Mouse (Mus musculus): ENCODE measurements around the gene Rxra. TPM values are rescaled to one million over a fixed set of nuclear protein-coding genes. Genes with fewer than 3 reads are reported as not detected.

Rxra gene
- polyA plus RNA-seq, 1 experiment from 2014 or later = 17.1 TPM

DNA sequence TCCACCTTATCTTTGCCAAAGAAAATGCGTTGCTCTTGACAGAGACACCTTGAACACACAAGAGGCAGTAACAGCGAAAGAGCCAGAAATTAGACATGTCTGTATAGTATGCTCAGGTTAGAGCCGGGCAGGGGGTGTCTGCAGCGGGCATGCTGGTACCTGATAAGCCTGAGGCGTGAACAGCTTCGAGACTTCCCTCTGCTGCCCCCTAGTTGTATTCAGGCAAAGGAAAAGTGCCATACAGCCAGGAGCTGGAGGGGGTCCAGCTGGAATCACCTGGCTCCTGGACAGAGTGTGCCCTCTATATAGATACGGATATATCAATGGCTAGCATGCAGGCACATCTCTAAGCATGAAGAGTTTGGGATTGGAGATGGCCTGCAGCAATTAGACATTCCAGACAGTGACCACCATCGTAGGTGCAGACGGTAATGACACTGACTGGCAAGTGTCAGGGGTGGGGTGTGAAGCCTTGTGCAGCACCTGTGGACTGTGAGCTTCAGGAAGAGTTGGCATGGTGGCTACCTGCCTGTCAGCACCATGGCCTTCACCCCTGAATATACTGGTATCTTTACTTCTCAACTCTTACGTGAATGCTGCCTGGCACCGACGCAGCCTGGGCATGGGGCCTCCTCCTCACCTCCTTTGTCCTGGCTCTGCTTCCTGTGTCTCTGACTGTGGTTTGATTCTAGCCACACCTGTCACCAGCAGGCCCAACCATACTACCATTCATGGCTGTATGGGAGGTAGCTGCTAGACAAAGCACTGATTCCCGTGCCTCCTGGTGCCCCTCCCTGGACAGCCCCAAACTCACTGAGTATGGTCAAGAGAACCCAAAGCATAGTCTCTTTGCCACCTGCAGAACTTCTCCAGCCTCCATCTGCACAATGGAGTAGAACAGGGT, 54.0 kb downstream of the Rxra start:
- no peaks in the 10 kb centered on the region for H3K9me3 ChIP-seq
- no peak overlapping the region for H3K4me3 ChIP-seq
- no peak overlapping the region for H3K4me2 ChIP-seq (replicated peaks)
- no peak overlapping the region for H3K27ac ChIP-seq
- no peak overlapping the region for H3K9ac ChIP-seq
- 70% methylated on average over 13 of the region's 13 CpGs for WGBS
- no peaks in the 10 kb centered on the region for H3K27me3 ChIP-seq
- no peaks in the 10 kb centered on the region for H3K36me3 ChIP-seq
- H3K4me1 ChIP-seq = peaks cover 79% of the 10 kb centered on the region
- ATAC-seq (ENCODE audit: low FRiP score, low read depth) = no peak

- 0 out of 2 replicates have a peak overlapping the region, but pooled peaks have one; percentile 9 for H3K4me2 ChIP-seq (replicated peaks)
- no peak overlapping the region for H3K4me3 ChIP-seq
- no peaks in the 10 kb centered on the region for H3K9me3 ChIP-seq
- H3K9ac ChIP-seq = peak overlapping the region; percentile 32; the same call in 1 of the 2 replicates
- H3K36me3 ChIP-seq = peaks cover 10% of the 10 kb centered on the region
- H3K27ac ChIP-seq = peak overlapping the region; percentile 80
- WGBS = 49% methylated on average over 2 of the region's 2 CpGs
- peaks cover 77% of the 10 kb centered on the region for H3K4me1 ChIP-seq
- no peak for ATAC-seq (ENCODE audit: low FRiP score, low read depth)
- H3K27me3 ChIP-seq = no peaks in the 10 kb centered on the region
These were observed 56.8 kb downstream of the Rxra start for GRCm38 (mm10) chr2:27733021-27733420.

- H3K4me2 ChIP-seq (replicated peaks) = no peak overlapping the region
- peaks cover 78% of the 10 kb centered on the region for H3K4me1 ChIP-seq
- peak; percentile 66 for ATAC-seq (ENCODE audit: low FRiP score, low read depth)
These were observed 58.1 kb downstream of the Rxra start for GRCm38 (mm10) chr2:27734328-27734727.

DNA sequence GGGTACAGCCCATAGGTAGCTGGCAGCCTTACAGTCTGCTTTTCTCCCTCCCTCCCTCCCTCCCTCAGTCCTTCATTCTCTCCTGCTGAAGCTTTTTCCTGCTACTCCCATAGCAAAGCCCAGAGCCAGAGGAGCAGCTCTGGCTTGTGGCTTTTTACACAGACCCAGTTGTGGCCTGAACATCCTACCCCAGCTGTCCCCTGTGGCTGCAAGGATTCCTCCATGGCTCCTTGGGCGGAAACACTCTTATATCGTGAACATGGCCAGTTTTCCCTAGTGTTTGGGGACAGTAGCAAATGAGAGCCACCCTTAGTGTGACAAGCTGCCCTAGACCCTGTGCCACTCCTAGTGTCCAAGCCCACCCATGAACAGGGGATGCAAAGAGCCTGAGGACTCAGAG, 58.6 kb downstream of the Rxra start:
- WGBS = 63% methylated on average over 2 of the region's 2 CpGs
- no peaks in the 10 kb centered on the region for H3K9me3 ChIP-seq
- H3K4me1 ChIP-seq = peaks cover 79% of the 10 kb centered on the region
- H3K4me2 ChIP-seq (replicated peaks) = no peak overlapping the region
- no peak overlapping the region for H3K4me3 ChIP-seq
- no peaks in the 10 kb centered on the region for H3K27me3 ChIP-seq
- peak overlapping the region; percentile 80 for H3K27ac ChIP-seq
- H3K36me3 ChIP-seq = peaks cover 19% of the 10 kb centered on the region
- ATAC-seq (ENCODE audit: low FRiP score, low read depth) = no peak; the same call in 1 of the 2 replicates
- peak overlapping the region; percentile 32; the same call in 1 of the 2 replicates for H3K9ac ChIP-seq

More at GRCm38 (mm10) chr2:27734328-27734727, 58.1 kb downstream of the Rxra start:
- H3K27me3 ChIP-seq = no peaks in the 10 kb centered on the region
- peak overlapping the region; percentile 32 for H3K9ac ChIP-seq
- H3K36me3 ChIP-seq = peaks cover 19% of the 10 kb centered on the region
- 0% methylated on average over 1 of the region's 1 CpGs for WGBS
- peak overlapping the region; percentile 80 for H3K27ac ChIP-seq
- no peak overlapping the region for H3K4me3 ChIP-seq
- H3K9me3 ChIP-seq = no peaks in the 10 kb centered on the region

DNA sequence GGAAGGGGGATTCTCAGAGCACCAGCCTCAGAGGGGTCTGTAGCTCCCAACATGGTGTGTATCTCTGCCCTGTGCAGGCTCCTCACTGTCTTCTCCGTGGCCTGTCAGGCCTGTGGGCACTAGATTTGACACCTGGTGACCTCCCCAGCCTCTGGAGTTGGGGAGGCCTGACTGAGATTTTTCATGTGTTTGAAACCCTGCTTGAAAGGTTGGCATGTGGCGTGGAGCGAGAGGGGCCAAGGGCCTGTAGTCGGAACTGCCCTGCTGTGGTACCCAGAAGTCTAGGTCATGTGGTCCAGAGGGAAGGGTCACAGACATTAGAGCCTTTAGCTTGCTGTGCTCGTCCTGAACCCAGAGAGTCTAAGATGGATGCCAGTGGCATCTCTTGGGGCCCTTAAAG, 60.6 kb downstream of the Rxra start:
- no peak for ATAC-seq (ENCODE audit: low FRiP score, low read depth)
- Histone ChIP-seq H3K4me2 (replicated peaks) (no peak overlapping the region), H3K4me3 (no peak overlapping the region), H3K4me1 (peaks cover 78% of the 10 kb centered on the region), H3K9me3 (no peaks in the 10 kb centered on the region), H3K27me3 (no peaks in the 10 kb centered on the region), H3K9ac (no peak overlapping the region), H3K36me3 (peaks cover 30% of the 10 kb centered on the region), H3K27ac (no peak overlapping the region)
- WGBS = 81% methylated on average over 5 of the region's 5 CpGs

GRCm38 (mm10) chr2:27738396-27738795, 62.2 kb downstream of the Rxra start:
- 82% methylated on average over 3 of the region's 3 CpGs for WGBS
- Histone ChIP-seq H3K36me3 (peaks cover 46% of the 10 kb centered on the region), H3K27ac (0 out of 2 replicates have a peak overlapping the region, but pooled peaks have one; percentile 2), H3K4me1 (peaks cover 65% of the 10 kb centered on the region), H3K9me3 (no peaks in the 10 kb centered on the region), H3K9ac (no peak overlapping the region), H3K4me2 (replicated peaks) (no peak overlapping the region), H3K4me3 (no peak overlapping the region), H3K27me3 (no peaks in the 10 kb centered on the region)
- no peak for ATAC-seq (ENCODE audit: low FRiP score, low read depth)

DNA sequence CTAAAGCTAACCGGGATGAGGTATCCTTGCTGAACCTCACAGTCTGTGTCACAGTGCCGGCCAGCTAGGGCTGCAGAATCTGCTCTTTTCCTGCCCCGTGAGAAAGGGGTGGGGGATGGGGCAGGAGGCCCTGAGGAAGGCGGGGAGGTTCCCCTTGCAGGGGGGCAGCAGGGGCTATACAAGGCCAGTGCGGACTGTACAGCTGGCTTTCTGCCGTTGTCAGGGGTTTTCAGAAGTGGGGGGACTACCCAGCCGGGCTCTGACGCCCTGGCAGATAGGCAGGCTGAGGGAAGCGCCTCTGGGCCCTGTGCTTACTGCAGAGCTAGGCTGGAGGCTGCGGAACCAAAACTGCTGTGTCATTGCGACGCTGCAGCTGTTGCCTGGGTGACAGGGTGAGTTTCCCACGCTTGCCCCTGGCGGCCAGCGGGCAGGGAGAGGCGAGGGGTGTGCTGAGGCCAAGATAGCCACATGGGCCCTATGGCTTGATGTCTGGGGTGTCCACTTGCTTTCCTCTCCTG, 63.9 kb downstream of the Rxra start:
- Histone ChIP-seq H3K9me3 (no peaks in the 10 kb centered on the region), H3K4me3 (no peak overlapping the region), H3K4me2 (replicated peaks) (peak overlapping the region; percentile 32), H3K4me1 (peaks cover 65% of the 10 kb centered on the region), H3K27ac (peak overlapping the region; percentile 61; the same call in 1 of the 2 replicates), H3K27me3 (no peaks in the 10 kb centered on the region), H3K9ac (peak overlapping the region; percentile 53), H3K36me3 (peaks cover 61% of the 10 kb centered on the region)
- peak; percentile 52 for ATAC-seq (ENCODE audit: low FRiP score, low read depth)
- WGBS = 6% methylated on average over 16 of the region's 16 CpGs

DNA sequence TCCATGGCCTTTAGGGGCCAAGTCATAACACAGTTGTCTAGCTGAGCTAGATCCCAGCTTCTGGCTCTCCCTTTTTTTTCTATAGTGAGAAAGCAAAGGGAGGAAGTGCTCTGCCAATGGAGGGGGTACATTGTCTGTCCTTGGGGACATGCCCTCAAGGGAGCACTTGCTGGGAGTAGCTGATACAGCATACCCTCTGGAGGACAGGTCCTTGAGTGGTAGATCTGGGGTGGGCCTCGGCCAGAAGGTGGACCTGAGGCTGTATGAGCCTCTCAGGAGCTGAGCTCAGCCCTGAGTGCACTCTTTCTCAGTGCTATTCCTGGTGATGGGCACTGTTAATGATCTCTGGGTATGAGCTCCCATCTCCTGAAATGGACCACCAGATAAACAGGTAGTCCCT, 66.9 kb downstream of the Rxra start:
- no peak for ATAC-seq (ENCODE audit: low FRiP score, low read depth)
- Histone ChIP-seq H3K4me3 (no peak overlapping the region), H3K9me3 (no peaks in the 10 kb centered on the region), H3K9ac (no peak overlapping the region), H3K4me1 (peaks cover 76% of the 10 kb centered on the region), H3K27ac (no peak overlapping the region), H3K4me2 (replicated peaks) (no peak overlapping the region), H3K27me3 (no peaks in the 10 kb centered on the region), H3K36me3 (peaks cover 66% of the 10 kb centered on the region)
- WGBS = 85% methylated on average over 1 of the region's 1 CpGs

GRCm38 (mm10) chr2:27743863-27744611, 67.8 kb downstream of the Rxra start:
- no peaks in the 10 kb centered on the region for H3K27me3 ChIP-seq
- no peaks in the 10 kb centered on the region for H3K9me3 ChIP-seq
- H3K4me3 ChIP-seq = no peak overlapping the region
- H3K9ac ChIP-seq = no peak overlapping the region
- 87% methylated on average over 7 of the region's 7 CpGs for WGBS
- ATAC-seq (ENCODE audit: low FRiP score, low read depth) = no peak
- H3K4me1 ChIP-seq = peaks cover 67% of the 10 kb centered on the region
- peaks cover 67% of the 10 kb centered on the region for H3K36me3 ChIP-seq
- H3K4me2 ChIP-seq (replicated peaks) = no peak overlapping the region
- peak overlapping the region; percentile 77 for H3K27ac ChIP-seq

- no peak overlapping the region for H3K4me3 ChIP-seq
- H3K9me3 ChIP-seq = no peaks in the 10 kb centered on the region
- no peaks in the 10 kb centered on the region for H3K27me3 ChIP-seq
- H3K36me3 ChIP-seq = peaks cover 75% of the 10 kb centered on the region
- peak overlapping the region; percentile 77 for H3K27ac ChIP-seq
- H3K4me1 ChIP-seq = peaks cover 65% of the 10 kb centered on the region
- no peak for ATAC-seq (ENCODE audit: low FRiP score, low read depth)
- WGBS = 52% methylated on average over 13 of the region's 13 CpGs
- H3K9ac ChIP-seq = peak overlapping the region; percentile 20; the same call in 1 of the 2 replicates
- no peak overlapping the region for H3K4me2 ChIP-seq (replicated peaks)
These were observed 68.5 kb downstream of the Rxra start for GRCm38 (mm10) chr2:27744612-27745351.

All from limb, embryonic 13.5 days (tissue).